Mouse (Mus musculus) kidney, adult 18-20 months (tissue): ENCODE results near the gene Exd2.

Source experiments
- DNase-seq: peaks from one replicate; pipeline ENCODE4 v3.0.0; 2021

Gene Exd2

GRCm38 (mm10) chr12:80500506-80500905 lies 37.6 kb downstream of the Exd2 start:
- DNase-seq: no peak

- no peak for DNase-seq
These were observed 41.8 kb downstream of the Exd2 start for GRCm38 (mm10) chr12:80504718-80505117.

- no peak for DNase-seq
These were observed 44.3 kb downstream of the Exd2 start for GRCm38 (mm10) chr12:80507041-80507745.

- DNase-seq: no peak
These were observed 55.1 kb downstream of the Exd2 start, which contains the start of gene Galnt16 for GRCm38 (mm10) chr12:80517977-80518376. TSS of gene Galnt16 (plus strand) at chr12:80518277.

GRCm38 (mm10) chr12:80518393-80518756 lies 55.5 kb downstream of the Exd2 start:
- DNase-seq: no peak

GRCm38 (mm10) chr12:80518757-80519620 lies 56.1 kb downstream of the Exd2 start:
- DNase-seq: no peak

- DNase-seq: no peak
These were observed 56.9 kb downstream of the Exd2 start for GRCm38 (mm10) chr12:80519621-80520332.

- no peak for DNase-seq
These were observed 59.1 kb downstream of the Exd2 start for GRCm38 (mm10) chr12:80522006-80522405.

GRCm38 (mm10) chr12:80524276-80524921 lies 61.5 kb downstream of the Exd2 start:
- DNase-seq: no peak

- no peak for DNase-seq
These were observed 62.6 kb downstream of the Exd2 start for GRCm38 (mm10) chr12:80525513-80525912.

GRCm38 (mm10) chr12:80526511-80526910 lies 63.6 kb downstream of the Exd2 start:
- no peak for DNase-seq

GRCm38 (mm10) chr12:80527727-80528389 lies 65.0 kb downstream of the Exd2 start:
- DNase-seq: no peak

GRCm38 (mm10) chr12:80530052-80530451 lies 67.2 kb downstream of the Exd2 start:
- DNase-seq: no peak

- DNase-seq: no peak
These were observed 67.7 kb downstream of the Exd2 start for GRCm38 (mm10) chr12:80530630-80531029.

- no peak for DNase-seq
These were observed 68.7 kb downstream of the Exd2 start for GRCm38 (mm10) chr12:80531585-80531984.

GRCm38 (mm10) chr12:80533876-80534275 lies 71.0 kb downstream of the Exd2 start:
- peak; percentile 47 for DNase-seq

GRCm38 (mm10) chr12:80537313-80537712 lies 74.4 kb downstream of the Exd2 start:
- no peak for DNase-seq

GRCm38 (mm10) chr12:80538311-80538710 lies 75.4 kb downstream of the Exd2 start:
- DNase-seq: no peak

- DNase-seq: no peak
These were observed 82.4 kb downstream of the Exd2 start for GRCm38 (mm10) chr12:80545310-80545709.

GRCm38 (mm10) chr12:80549646-80550045 lies 86.8 kb downstream of the Exd2 start:
- no peak for DNase-seq
